Mouse (Mus musculus): ENCODE data around the gene Arhgap15.
A peak's percentile ranks its signal among the peaks of the same experiment; 100 is the strongest.

The Arhgap15 gene

GRCm38 (mm10) chr2:44215506-44215905, 466.9 kb downstream of the Arhgap15 start:
- DNase-seq, result no peak

- DNase-seq, result no peak
Observed at GRCm38 (mm10) chr2:44217811-44218210, 469.2 kb downstream of the Arhgap15 start.

- no peak for DNase-seq
Observed at GRCm38 (mm10) chr2:44218317-44218716, 469.7 kb downstream of the Arhgap15 start.

GRCm38 (mm10) chr2:44221686-44222085, 473.1 kb downstream of the Arhgap15 start:
- DNase-seq, result no peak

GRCm38 (mm10) chr2:44222176-44222753, 473.6 kb downstream of the Arhgap15 start:
- no peak for DNase-seq

GRCm38 (mm10) chr2:44234856-44235255, 486.2 kb downstream of the Arhgap15 start:
- no peak for DNase-seq

- no peak for DNase-seq
Observed at GRCm38 (mm10) chr2:44241657-44242454, 493.2 kb downstream of the Arhgap15 start.

GRCm38 (mm10) chr2:44242628-44243255, 494.1 kb downstream of the Arhgap15 start:
- DNase-seq, result no peak

GRCm38 (mm10) chr2:44255343-44255742, 506.7 kb downstream of the Arhgap15 start:
- DNase-seq, result no peak

GRCm38 (mm10) chr2:44257946-44258345, 509.3 kb downstream of the Arhgap15 start:
- DNase-seq, result peak; percentile 31

GRCm38 (mm10) chr2:44271455-44272346, 523.1 kb downstream of the Arhgap15 start:
- DNase-seq, result no peak

- DNase-seq, result no peak
Observed at GRCm38 (mm10) chr2:44272606-44273005, 524.0 kb downstream of the Arhgap15 start.

GRCm38 (mm10) chr2:44274425-44274824, 525.8 kb downstream of the Arhgap15 start:
- DNase-seq, result no peak

GRCm38 (mm10) chr2:44286181-44286719, 537.6 kb downstream of the Arhgap15 start:
- no peak for DNase-seq

GRCm38 (mm10) chr2:44299156-44299555, 550.5 kb downstream of the Arhgap15 start:
- DNase-seq, result no peak

GRCm38 (mm10) chr2:44299909-44300308, 551.3 kb downstream of the Arhgap15 start:
- DNase-seq, result no peak

GRCm38 (mm10) chr2:44300466-44300865, 551.8 kb downstream of the Arhgap15 start:
- DNase-seq, result no peak

- no peak for DNase-seq
Observed at GRCm38 (mm10) chr2:44304261-44304970, 555.8 kb downstream of the Arhgap15 start.

GRCm38 (mm10) chr2:44304971-44305808, 556.6 kb downstream of the Arhgap15 start:
- DNase-seq, result no peak

GRCm38 (mm10) chr2:44306137-44306536, 557.5 kb downstream of the Arhgap15 start:
- no peak for DNase-seq

- DNase-seq, result no peak
Observed at GRCm38 (mm10) chr2:44309124-44309523, 560.5 kb downstream of the Arhgap15 start.

Measured in cerebellum, adult 11-12 months (tissue).